Mouse (Mus musculus): ENCODE results near the gene Sertad4.
A peak's percentile ranks its signal among the peaks of the same experiment; 100 is the strongest.

DNA sequence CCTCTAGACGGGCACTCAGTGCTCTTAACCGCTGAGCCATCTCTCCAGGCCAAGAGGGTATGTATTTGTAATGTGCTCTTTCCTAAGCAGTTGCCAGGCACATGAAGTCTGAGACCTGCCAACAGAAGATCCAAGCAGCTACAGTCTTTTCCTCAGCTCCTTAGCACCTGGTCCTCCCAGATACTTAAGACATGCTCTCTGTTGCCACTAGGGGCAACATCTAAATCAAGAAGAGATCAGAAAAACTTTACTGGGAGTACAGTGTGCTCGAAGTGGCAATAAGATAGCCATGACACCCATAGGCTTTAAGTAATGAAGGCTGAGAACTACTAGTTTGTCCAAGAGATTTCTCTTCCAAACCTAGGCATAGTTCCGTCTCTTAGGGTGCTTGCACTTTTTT, 24.6 kb upstream of the Sertad4 start:
- TF ChIP-seq CTCF (conservative IDR thresholded peaks at IDR 0.05; ENCODE audit: low read length) (peak; percentile 32; the same call in 1 of the 2 replicates), NANOG (IDR thresholded peaks at IDR 0.05; ENCODE audit: borderline replicate concordance, low read length) (no peak)
